Mouse (Mus musculus): ENCODE data around the gene Card6. TPM values are rescaled to one million over a fixed set of nuclear protein-coding genes. Genes with fewer than 3 reads are reported as not detected.

Gene Card6
- polyA plus RNA-seq, 2 experiments: 0.98 to 1.3 TPM

- WGBS: 98% methylated on average over 6 of the region's 6 CpGs
- peaks cover 15% of the 10 kb centered on the region for H3K4me1 ChIP-seq (ENCODE audit: control insufficient read depth, insufficient read depth, low read length)
- H3K9ac ChIP-seq (ENCODE audit: low read depth, low read length, severe bottlenecking): no peak overlapping the region
- H3K4me3 ChIP-seq (replicated peaks; ENCODE audit: low read length): no peak overlapping the region
- H3K36me3 ChIP-seq (ENCODE audit: control insufficient read depth, insufficient read depth, low read length): no peaks in the 10 kb centered on the region
- H3K27me3 ChIP-seq (ENCODE audit: control insufficient read depth, insufficient read depth, low read length): no peaks in the 10 kb centered on the region
- H3K4me2 ChIP-seq (replicated peaks; ENCODE audit: low read depth, low read length, severe bottlenecking): no peak overlapping the region
- H3K27ac ChIP-seq (replicated peaks; ENCODE audit: low read depth, low read length): no peak overlapping the region
- no peaks in the 10 kb centered on the region for H3K9me3 ChIP-seq (ENCODE audit: control insufficient read depth, low read length)
- no peak for ATAC-seq (ENCODE audit: low FRiP score, low read depth)
- no peak for TF ChIP-seq POLR2A (IDR thresholded peaks at IDR 0.05; ENCODE audit: borderline replicate concordance, extremely low read depth, insufficient read depth, insufficient read length)
- DNase-seq (ENCODE audit: low spot score): no peak
These were observed 43.8 kb upstream of the Card6 start for GRCm38 (mm10) chr15:5152171-5152570.

GRCm38 (mm10) chr15:5149187-5149586 lies 40.8 kb upstream of the Card6 start:
- no peaks in the 10 kb centered on the region for H3K27me3 ChIP-seq (ENCODE audit: control insufficient read depth, insufficient read depth, low read length)
- no peaks in the 10 kb centered on the region for H3K9me3 ChIP-seq (ENCODE audit: control insufficient read depth, low read length)
- 0 out of 2 replicates have a peak overlapping the region, but pooled peaks have one; percentile 13 for H3K4me2 ChIP-seq (replicated peaks; ENCODE audit: low read depth, low read length, severe bottlenecking)
- H3K36me3 ChIP-seq (ENCODE audit: control insufficient read depth, insufficient read depth, low read length): no peaks in the 10 kb centered on the region
- peaks cover 21% of the 10 kb centered on the region for H3K4me1 ChIP-seq (ENCODE audit: control insufficient read depth, insufficient read depth, low read length)
- DNase-seq (ENCODE audit: low spot score): peak; percentile 58
- TF ChIP-seq POLR2A (IDR thresholded peaks at IDR 0.05; ENCODE audit: borderline replicate concordance, extremely low read depth, insufficient read depth, insufficient read length): no peak
- no peak overlapping the region for H3K9ac ChIP-seq (ENCODE audit: low read depth, low read length, severe bottlenecking)
- no peak overlapping the region for H3K27ac ChIP-seq (replicated peaks; ENCODE audit: low read depth, low read length)
- no peak overlapping the region for H3K4me3 ChIP-seq (replicated peaks; ENCODE audit: low read length)
- ATAC-seq (ENCODE audit: low FRiP score, low read depth): no peak
- 20% methylated on average over 4 of the region's 4 CpGs for WGBS

DNA sequence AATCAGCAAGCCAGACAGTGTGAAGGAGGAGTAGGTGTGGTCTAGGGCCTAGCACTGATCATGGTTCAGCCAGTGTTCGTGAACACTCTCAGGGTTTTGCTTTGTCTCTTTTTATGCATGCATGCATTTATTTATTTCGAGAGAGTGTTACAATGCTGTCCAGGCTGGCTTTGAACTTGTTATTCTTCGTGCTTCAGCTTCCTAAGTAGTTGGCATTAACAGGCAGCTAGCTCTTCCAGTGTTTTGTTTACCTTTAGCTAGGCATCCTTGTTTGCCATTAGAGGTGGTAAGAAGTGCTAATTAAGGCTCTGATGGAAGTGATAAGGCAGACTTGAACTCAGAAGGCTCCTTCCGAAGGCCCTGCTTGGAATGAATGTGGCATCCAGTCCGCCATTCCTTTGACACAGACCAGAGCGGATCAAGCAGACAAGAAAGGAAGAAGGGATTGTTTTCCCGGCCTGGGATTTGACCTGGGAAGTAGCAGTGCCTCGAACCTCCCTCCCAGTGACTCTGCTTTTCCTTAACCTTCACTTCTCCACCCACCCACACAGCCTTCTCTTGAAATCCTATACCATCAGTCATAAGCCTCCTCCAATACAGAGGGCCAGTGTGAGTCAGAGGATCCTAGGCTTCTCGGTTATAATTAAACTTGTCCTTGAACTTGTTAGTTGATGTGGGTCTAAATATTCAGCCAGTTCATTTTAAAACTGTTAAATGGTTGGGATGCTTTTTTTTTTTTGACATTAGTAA lies 37.0 kb upstream of the Card6 start:
- Histone ChIP-seq H3K36me3 (ENCODE audit: control insufficient read depth, insufficient read depth, low read length) (no peaks in the 10 kb centered on the region), H3K9ac (ENCODE audit: low read depth, low read length, severe bottlenecking) (no peak overlapping the region), H3K9me3 (ENCODE audit: control insufficient read depth, low read length) (no peaks in the 10 kb centered on the region), H3K4me1 (ENCODE audit: control insufficient read depth, insufficient read depth, low read length) (peaks cover 21% of the 10 kb centered on the region), H3K4me3 (replicated peaks; ENCODE audit: low read length) (peak overlapping the region; percentile 86), H3K27me3 (ENCODE audit: control insufficient read depth, insufficient read depth, low read length) (no peaks in the 10 kb centered on the region), H3K4me2 (replicated peaks; ENCODE audit: low read depth, low read length, severe bottlenecking) (peak overlapping the region; percentile 50), H3K27ac (replicated peaks; ENCODE audit: low read depth, low read length) (no peak overlapping the region)
- ATAC-seq (ENCODE audit: low FRiP score, low read depth): no peak
- 43% methylated on average over 9 of the region's 9 CpGs for WGBS
- no peak for DNase-seq (ENCODE audit: low spot score)
- TF ChIP-seq POLR2A (IDR thresholded peaks at IDR 0.05; ENCODE audit: borderline replicate concordance, extremely low read depth, insufficient read depth, insufficient read length): no peak

DNA sequence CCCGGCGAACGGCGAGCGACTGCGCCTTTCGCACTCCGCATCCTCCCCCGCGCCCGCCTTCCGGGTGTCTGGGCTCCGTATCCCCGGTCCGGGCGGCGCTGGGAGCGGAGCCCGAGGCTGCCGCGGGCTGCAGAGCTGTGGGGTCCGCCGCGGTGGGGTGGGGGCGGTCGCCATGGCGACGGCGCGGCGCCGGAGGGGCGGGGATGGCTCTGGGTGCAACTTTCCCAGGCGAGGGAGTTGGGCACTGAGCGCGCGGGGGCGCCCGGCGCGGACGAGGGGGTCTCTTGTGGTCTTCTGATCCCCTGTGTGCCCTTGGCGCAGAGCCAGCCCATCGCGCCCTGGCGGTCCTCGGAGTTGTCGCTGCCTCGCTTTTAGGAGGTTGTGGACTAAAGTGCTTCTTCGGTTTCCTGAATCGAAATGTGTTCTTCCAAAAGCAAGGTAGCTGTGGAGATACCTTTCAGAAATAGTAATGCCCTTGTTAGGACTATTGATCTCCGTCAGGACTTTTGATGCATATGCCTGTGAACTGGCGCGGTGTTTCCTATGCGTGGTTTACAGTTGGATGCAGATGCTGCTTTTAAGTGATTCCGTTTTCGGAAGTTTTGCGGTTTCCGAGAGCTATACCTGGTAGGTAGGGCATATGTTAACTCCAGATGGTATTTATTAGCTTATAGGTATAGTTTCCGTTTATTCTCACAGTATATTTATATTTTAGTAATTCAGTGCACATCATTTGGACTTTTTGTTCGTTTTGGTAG lies 35.9 kb upstream of the Card6 start:
- Histone ChIP-seq H3K9me3 (ENCODE audit: control insufficient read depth, low read length) (no peaks in the 10 kb centered on the region), H3K4me1 (ENCODE audit: control insufficient read depth, insufficient read depth, low read length) (peaks cover 18% of the 10 kb centered on the region), H3K9ac (ENCODE audit: low read depth, low read length, severe bottlenecking) (peak overlapping the region; percentile 88), H3K27me3 (ENCODE audit: control insufficient read depth, insufficient read depth, low read length) (no peaks in the 10 kb centered on the region), H3K4me2 (replicated peaks; ENCODE audit: low read depth, low read length, severe bottlenecking) (peak overlapping the region; percentile 50), H3K4me3 (replicated peaks; ENCODE audit: low read length) (peak overlapping the region; percentile 86), H3K36me3 (ENCODE audit: control insufficient read depth, insufficient read depth, low read length) (no peaks in the 10 kb centered on the region), H3K27ac (replicated peaks; ENCODE audit: low read depth, low read length) (peak overlapping the region; percentile 91)
- WGBS: under 1% methylated on average over 48 of the region's 61 CpGs
- ATAC-seq (ENCODE audit: low FRiP score, low read depth) (peak; percentile 89), DNase-seq (ENCODE audit: low spot score) (peak; percentile 56)
- TF ChIP-seq POLR2A (IDR thresholded peaks at IDR 0.05; ENCODE audit: borderline replicate concordance, extremely low read depth, insufficient read depth, insufficient read length): no peak

GRCm38 (mm10) chr15:5143361-5144020 lies 35.2 kb upstream of the Card6 start, which contains the start of gene Prkaa1:
Gene Prkaa1, plus strand, starts transcription at chr15:5143861.
- peak within 1 kb of the TSS; percentile 57 for H3K4me2 ChIP-seq (replicated peaks; ENCODE audit: low read depth, low read length, severe bottlenecking)
- peak; percentile 69 for DNase-seq (ENCODE audit: low spot score)

More at GRCm38 (mm10) chr15:5143361-5144020, 35.2 kb upstream of the Card6 start, which contains the start of gene Prkaa1:
- peaks cover 13% of the 10 kb centered on the region for H3K4me1 ChIP-seq (ENCODE audit: control insufficient read depth, insufficient read depth, low read length)
- no peak for TF ChIP-seq POLR2A (IDR thresholded peaks at IDR 0.05; ENCODE audit: borderline replicate concordance, extremely low read depth, insufficient read depth, insufficient read length)
- ATAC-seq (ENCODE audit: low FRiP score, low read depth): peak; percentile 89
- H3K36me3 ChIP-seq (ENCODE audit: control insufficient read depth, insufficient read depth, low read length): no peaks in the 10 kb centered on the region
- peak within 1 kb of the TSS; percentile 88 for H3K9ac ChIP-seq (ENCODE audit: low read depth, low read length, severe bottlenecking)
- H3K27ac ChIP-seq (replicated peaks; ENCODE audit: low read depth, low read length): peak within 1 kb of the TSS; percentile 91
- H3K27me3 ChIP-seq (ENCODE audit: control insufficient read depth, insufficient read depth, low read length): no peaks in the 10 kb centered on the region
- no peaks in the 10 kb centered on the region for H3K9me3 ChIP-seq (ENCODE audit: control insufficient read depth, low read length)
- peak within 1 kb of the TSS; percentile 86 for H3K4me3 ChIP-seq (replicated peaks; ENCODE audit: low read length)
- WGBS: under 1% methylated on average over 40 of the region's 80 CpGs

Data from limb, embryonic 14.5 days (tissue).